Mouse (Mus musculus) CH12.LX (cell line): Measurements from ENCODE around the gene Cd33. TPM values are rescaled to one million over a fixed set of nuclear protein-coding genes. Genes with fewer than 3 reads are reported as not detected.

Experiments used
- DNase-seq: peaks from one replicate; pipeline ENCODE4 v3.0.0-alpha.2; 2013; ENCODE audit errors: extremely low read depth
- H3K27ac ChIP-seq: 2 replicates; pipeline ENCODE4 v1.5.1; 2012; ENCODE audit warnings: low read depth, mild to moderate bottlenecking, control low read depth, moderate library complexity; ENCODE audit not compliant: insufficient read depth
- H3K27me3 ChIP-seq: replicated peaks from 2 replicates; pipeline ENCODE3; 2012; ENCODE audit warnings: inconsistent platforms
- H3K36me3 ChIP-seq, 2 experiments: replicated peaks in 1 of 2; 2 replicates each; pipeline versions ENCODE3 to v1.6.1; 2012; ENCODE audit warnings: inconsistent platforms in 1 of 2, low read length in 1 of 2, mild to moderate bottlenecking in 1 of 2, mixed read lengths in 1 of 2, moderate library complexity in 1 of 2; ENCODE audit not compliant: control insufficient read depth in 1 of 2, insufficient read depth in 1 of 2
- H3K4me1 ChIP-seq, 2 experiments: 2 replicates each; pipeline ENCODE4 v1.6.1; 2012; ENCODE audit warnings: inconsistent platforms in 1 of 2, moderate library complexity in 1 of 2; ENCODE audit not compliant: insufficient read depth in 2 of 2, control insufficient read depth in 1 of 2
- H3K4me2 ChIP-seq: 2 replicates; pipeline ENCODE4 v1.6.1; 2012; ENCODE audit warnings: low read depth, mild to moderate bottlenecking, control low read depth; ENCODE audit not compliant: poor library complexity, insufficient read depth, severe bottlenecking
- H3K4me3 ChIP-seq, 3 experiments: fragments of 150-350 bp in 1 of 3; sonication (generic) in 1 of 3; replicated peaks in 1 of 3; 2 replicates each; pipeline versions ENCODE3 to v1.5.1; 2011 to 2012; ENCODE audit warnings: low read depth in 2 of 3, low read length in 2 of 3, mild to moderate bottlenecking in 2 of 3, moderate library complexity in 2 of 3, control low read depth in 1 of 3, improper control_type of control experiment in 1 of 3, inconsistent platforms in 1 of 3, mixed read lengths in 1 of 3; ENCODE audit not compliant: poor library complexity in 1 of 3
- H3K79me2 ChIP-seq: replicated peaks from 2 replicates; pipeline ENCODE4 v1.6.1; 2012; ENCODE audit warnings: mild to moderate bottlenecking, moderate library complexity; ENCODE audit not compliant: control insufficient read depth, poor library complexity, insufficient read depth, severe bottlenecking; ENCODE audit errors: extremely low read depth
- H3K9ac ChIP-seq: 2 replicates; pipeline ENCODE4 v1.6.1; 2012; ENCODE audit warnings: low read depth, mild to moderate bottlenecking, control low read depth, moderate library complexity; ENCODE audit not compliant: insufficient read depth
- H3K9me3 ChIP-seq: replicated peaks from 2 replicates; pipeline ENCODE3; 2012; ENCODE audit warnings: low read length, inconsistent platforms, mixed read lengths
- BHLHE40 ChIP-seq: IDR thresholded peaks from 2 replicates; pipeline ENCODE4 v1.6.1; 2011; ENCODE audit warnings: mild to moderate bottlenecking, low read depth, low read length, improper control_type of control experiment
- CHD2 ChIP-seq: IDR thresholded peaks from 2 replicates; pipeline ENCODE4 v1.6.1; 2011; ENCODE audit warnings: low read length, improper control_type of control experiment
- CTCF ChIP-seq, 2 experiments: IDR thresholded peaks in 1 of 2; conservative IDR thresholded peaks in 1 of 2; 2 replicates each; pipeline ENCODE4 v1.5.1; 2011 to 2012; ENCODE audit warnings: low read depth in 2 of 2, low read length in 2 of 2, improper control_type of control experiment in 1 of 2, inconsistent platforms in 1 of 2, mild to moderate bottlenecking in 1 of 2, moderate library complexity in 1 of 2
- E2F4 ChIP-seq: IDR thresholded peaks from 2 replicates; pipeline ENCODE4 v1.6.1; 2011; ENCODE audit warnings: low read depth, low read length, improper control_type of control experiment; ENCODE audit not compliant: insufficient replicate concordance
- ELF1 ChIP-seq: IDR thresholded peaks from 2 replicates; pipeline ENCODE4 v1.6.1; 2014; ENCODE audit warnings: low read depth, mild to moderate bottlenecking, inconsistent platforms, low read length, improper control_type of control experiment
- EP300 ChIP-seq: IDR thresholded peaks from 2 replicates; pipeline ENCODE4 v1.6.1; 2011; ENCODE audit warnings: low read length, improper control_type of control experiment
- ETS1 ChIP-seq: conservative IDR thresholded peaks from 2 replicates; pipeline ENCODE4 v1.6.1; 2012; ENCODE audit warnings: low read depth, mild to moderate bottlenecking, inconsistent platforms, low read length, improper control_type of control experiment, moderate library complexity
- GABPA ChIP-seq: IDR thresholded peaks from 2 replicates; pipeline ENCODE4 v1.6.1; 2012; ENCODE audit warnings: low read depth, low read length, improper control_type of control experiment, inconsistent platforms; ENCODE audit not compliant: insufficient replicate concordance
- JUN ChIP-seq: IDR thresholded peaks from 2 replicates; pipeline ENCODE4 v1.6.1; 2011; ENCODE audit warnings: low read depth, mild to moderate bottlenecking, low read length, improper control_type of control experiment, moderate library complexity; ENCODE audit not compliant: insufficient read depth
- JUND ChIP-seq: conservative IDR thresholded peaks from 2 replicates; pipeline ENCODE4 v1.6.1; 2011; ENCODE audit warnings: low read depth, low read length, improper control_type of control experiment
- KAT2A ChIP-seq: IDR thresholded peaks from 2 replicates; pipeline ENCODE4 v1.6.1; 2012; ENCODE audit warnings: low read length, improper control_type of control experiment, inconsistent platforms; ENCODE audit not compliant: insufficient replicate concordance
- MAFK ChIP-seq: IDR thresholded peaks from 2 replicates; pipeline ENCODE4 v1.6.1; 2011; ENCODE audit warnings: low read length, improper control_type of control experiment; ENCODE audit not compliant: insufficient replicate concordance
- MAX ChIP-seq: IDR thresholded peaks from 2 replicates; pipeline ENCODE4 v1.6.1; 2011; ENCODE audit warnings: low read length, improper control_type of control experiment
- MEF2A ChIP-seq: IDR thresholded peaks from 2 replicates; pipeline ENCODE4 v1.6.1; 2014; ENCODE audit warnings: low read depth, mild to moderate bottlenecking, inconsistent platforms, low read length, improper control_type of control experiment, borderline replicate concordance
- MXI1 ChIP-seq: IDR thresholded peaks from 2 replicates; pipeline ENCODE4 v1.6.1; 2011; ENCODE audit warnings: mild to moderate bottlenecking, low read depth, low read length, improper control_type of control experiment
- MYC ChIP-seq: IDR thresholded peaks from 2 replicates; pipeline ENCODE4 v1.6.1; 2011; ENCODE audit warnings: low read depth, mild to moderate bottlenecking, improper control_type of control experiment, low read length
- NELFE ChIP-seq: IDR thresholded peaks from 2 replicates; pipeline ENCODE4 v1.6.1; 2011; ENCODE audit warnings: low read depth, low read length, improper control_type of control experiment
- NRF1 ChIP-seq: IDR thresholded peaks from 2 replicates; pipeline ENCODE4 v1.6.1; 2014; ENCODE audit warnings: low read depth, mild to moderate bottlenecking, inconsistent platforms, low read length, improper control_type of control experiment, moderate library complexity
- POLR2A ChIP-seq: IDR thresholded peaks from 2 replicates; pipeline ENCODE4 v1.6.1; 2011; ENCODE audit warnings: low read depth, mild to moderate bottlenecking, improper control_type of control experiment, low read length
- POLR2AphosphoS2 ChIP-seq: IDR thresholded peaks from 2 replicates; pipeline ENCODE4 v1.6.1; 2011; ENCODE audit warnings: low read depth, low read length, improper control_type of control experiment
- RCOR1 ChIP-seq: conservative IDR thresholded peaks from 2 replicates; pipeline ENCODE4 v1.6.1; 2012; ENCODE audit warnings: low read depth, mild to moderate bottlenecking, inconsistent platforms, low read length, improper control_type of control experiment
- SIN3A ChIP-seq: IDR thresholded peaks from 2 replicates; pipeline ENCODE4 v1.6.1; 2012; ENCODE audit warnings: low read length, improper control_type of control experiment, inconsistent platforms
- TBP ChIP-seq: conservative IDR thresholded peaks from 2 replicates; pipeline ENCODE4 v1.6.1; 2011; ENCODE audit warnings: low read depth, low read length, improper control_type of control experiment
- UBTF ChIP-seq: IDR thresholded peaks from 2 replicates; pipeline ENCODE4 v1.6.1; 2012; ENCODE audit warnings: low read depth, mild to moderate bottlenecking, inconsistent platforms, low read length, improper control_type of control experiment, moderate library complexity
- USF1 ChIP-seq: IDR thresholded peaks from 2 replicates; pipeline ENCODE4 v1.6.1; 2014; ENCODE audit warnings: low read depth, mild to moderate bottlenecking, inconsistent platforms, low read length, improper control_type of control experiment
- USF2 ChIP-seq: conservative IDR thresholded peaks from 2 replicates; pipeline ENCODE4 v1.6.1; 2011; ENCODE audit warnings: low read depth, low read length, improper control_type of control experiment
- ZC3H11A ChIP-seq: IDR thresholded peaks from 2 replicates; pipeline ENCODE4 v1.6.1; 2012; ENCODE audit warnings: low read depth, mild to moderate bottlenecking, inconsistent platforms, low read length, improper control_type of control experiment
- ZKSCAN1 ChIP-seq: IDR thresholded peaks from 2 replicates; pipeline ENCODE4 v1.6.1; 2012; ENCODE audit warnings: low read depth, inconsistent platforms, low read length, improper control_type of control experiment, borderline replicate concordance
- ZMIZ1 ChIP-seq: IDR thresholded peaks from 2 replicates; pipeline ENCODE4 v1.6.1; 2012; ENCODE audit warnings: low read depth, mild to moderate bottlenecking, inconsistent platforms, low read length, improper control_type of control experiment
- ZNF384 ChIP-seq: IDR thresholded peaks from 2 replicates; pipeline ENCODE4 v1.6.1; 2012; ENCODE audit warnings: low read depth, low read length, improper control_type of control experiment, inconsistent platforms
- dilution Hi-C: fragments of 300-500 bp; cut with MboI; formaldehyde crosslinking; loops from 2 replicates; pipeline ENCODE4 v1.14.3; 2020; ENCODE audit warnings: low sequenced_read_pairs; ENCODE audit not compliant: extremely low pct_unique_long_range_greater_than_20kb, extremely low pct_ligation_motif_present
- in situ Hi-C: fragments of 300-500 bp; cut with MboI; formaldehyde crosslinking; loops from 3 replicates; pipeline ENCODE4 v1.14.3; 2019; ENCODE audit warnings: low sequenced_read_pairs, low pct_ligation_motif_present, low pct_unique_long_range_greater_than_20kb, mixed read lengths
- polyA plus RNA-seq: library from polyadenylated mRNA; unstranded; fragments of >175 nt; gene quantifications from 2 replicates; pipeline ENCODE4 v1.2.1, GENCODE M21; 2012; ENCODE audit warnings: low read depth; ENCODE audit not compliant: insufficient read length
- total RNA-seq, 2 experiments: library from RNA; depleted of rRNA; stranded (reverse); fragments of 300-350 nt in 1 of 2; fragments of >200 nt in 1 of 2; gene quantifications; 2 replicates each; pipeline ENCODE4 v1.2.3; 2012 to 2014

Gene Cd33
- total and polyA plus RNA-seq, 3 experiments = 0.08 to 0.40 (median 0.09) TPM

DNA sequence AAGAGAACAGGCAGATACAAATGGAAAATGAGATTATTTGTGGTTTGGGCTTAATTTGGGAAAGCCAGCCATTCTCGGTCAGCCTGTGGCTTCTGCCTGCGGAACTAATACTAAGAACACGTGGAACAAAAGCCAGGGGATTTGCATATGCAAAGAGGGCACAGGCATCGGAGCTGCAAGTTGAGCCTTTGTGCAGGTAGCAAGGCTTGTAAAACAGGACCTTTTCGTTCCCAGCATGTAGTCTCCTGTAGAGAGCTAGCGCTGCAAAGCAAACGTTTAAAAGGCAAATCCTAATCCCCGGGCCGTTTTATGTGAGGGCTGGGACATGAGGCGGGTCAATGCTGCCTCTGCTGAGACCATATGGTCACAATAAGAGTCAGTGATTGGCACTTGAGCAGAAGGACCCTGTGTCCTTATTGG lies 18.4 kb upstream of the Cd33 start:
- no peaks in the 10 kb centered on the region for H3K9me3 ChIP-seq
- peaks cover 8 to 21% of the 10 kb centered on the region in 2 experiments for H3K36me3 ChIP-seq
- TF ChIP-seq MYC (no peak), TBP (0 out of 2 replicates have a peak, but pooled peaks have one; percentile 16)
- TF ChIP-seq, all 38 proteins: peak for 1
- in situ Hi-C loops (no loop called here), dilution Hi-C loops (no loop called here)
- H3K27me3 ChIP-seq = no peaks in the 10 kb centered on the region
- peak overlapping the region; percentile 75 to 94 (median 79) for H3K4me3 ChIP-seq
- DNase-seq = no peak
- H3K4me1 ChIP-seq = peaks cover 13 to 23% of the 10 kb centered on the region in 2 experiments
- 0 out of 2 replicates have a peak overlapping the region, but pooled peaks have one; percentile 35 for H3K27ac ChIP-seq
- H3K4me2 ChIP-seq = peak overlapping the region; percentile 79
- H3K79me2 ChIP-seq = no peaks in the 10 kb centered on the region
- peak overlapping the region; percentile 47 for H3K9ac ChIP-seq

GRCm38 (mm10) chr7:43562006-43562633 lies 17.9 kb upstream of the Cd33 start, which contains the start of gene Zfp658:
Gene Zfp658 (plus strand): TSS chr7:43562256.
- dilution Hi-C loops (no loop called here), in situ Hi-C loops (no loop called here)
- peak; percentile 94 for DNase-seq
- peak within 1 kb of the TSS; percentile 35 for H3K27ac ChIP-seq
- H3K36me3 ChIP-seq = peaks cover 4 to 16% of the 10 kb centered on the region in 2 experiments
- H3K79me2 ChIP-seq = no peaks in the 10 kb centered on the region
- H3K27me3 ChIP-seq = no peaks in the 10 kb centered on the region
- peak within 1 kb of the TSS; percentile 79 for H3K4me2 ChIP-seq
- no peaks in the 10 kb centered on the region for H3K9me3 ChIP-seq
- peaks cover 13 to 23% of the 10 kb centered on the region in 2 experiments for H3K4me1 ChIP-seq
- peak within 1 kb of the TSS; percentile 47 for H3K9ac ChIP-seq
- peak within 1 kb of the TSS; percentile 75 to 94 (median 79) for H3K4me3 ChIP-seq
- TF ChIP-seq MAX = peak; percentile 50; the same call in 1 of the 2 replicates
- 0 out of 2 replicates have a peak, but pooled peaks have one; percentile 26 for TF ChIP-seq TBP
- TF ChIP-seq BHLHE40 = 0 out of 2 replicates have a peak, but pooled peaks have one; percentile 31
- TF ChIP-seq USF2 = no peak
- TF ChIP-seq MEF2A = peak; percentile 56; the same call in 1 of the 2 replicates
- no peak for TF ChIP-seq ZC3H11A
- no peak for TF ChIP-seq UBTF
- no peak for TF ChIP-seq USF1
- TF ChIP-seq CTCF (conservative IDR thresholded peaks at IDR 0.05 in 1 of 2, IDR thresholded peaks at IDR 0.05 in 1 of 2; ENCODE audit: low read depth in 2 of 2, low read length in 2 of 2) = no peak
- TF ChIP-seq CHD2 = peak; percentile 33; the same call in 1 of the 2 replicates
- no peak for TF ChIP-seq KAT2A
- TF ChIP-seq MXI1 = peak; percentile 39; the same call in 1 of the 2 replicates
- no peak for TF ChIP-seq E2F4
- TF ChIP-seq RCOR1 = 0 out of 2 replicates have a peak, but pooled peaks have one; percentile 45
- no peak for TF ChIP-seq JUND
- TF ChIP-seq ZNF384 = peak; percentile 75
- peak; percentile 83 for TF ChIP-seq ELF1
- TF ChIP-seq MYC = peak; percentile 56
- no peak for TF ChIP-seq JUN
- peak; percentile 25; the same call in 1 of the 2 replicates for TF ChIP-seq EP300
- TF ChIP-seq GABPA = no peak
- TF ChIP-seq ETS1 = peak; percentile 42; the same call in 1 of the 2 replicates
- no peak for TF ChIP-seq NELFE
- no peak for TF ChIP-seq POLR2AphosphoS2
- TF ChIP-seq ZMIZ1 = peak; percentile 30; the same call in 1 of the 2 replicates
- TF ChIP-seq ZKSCAN1 = no peak
- no peak for TF ChIP-seq MAFK
- TF ChIP-seq SIN3A = peak; percentile 84
- peak; percentile 89 for TF ChIP-seq NRF1
- TF ChIP-seq POLR2A = peak; percentile 71
